Mouse (Mus musculus) left cerebral cortex, postnatal 4 days (tissue): ENCODE data around the gene Gm128. TPM values are rescaled to one million over a fixed set of nuclear protein-coding genes. Genes with fewer than 3 reads are reported as not detected.
"Not testable (repeated sequence)": the region's sequence is repeated elsewhere in the genome, so short reads cannot be mapped to it uniquely, and the experiment has no call there.

Experiments
- DNase-seq: peaks from one replicate; pipeline ENCODE4 v3.0.0-alpha.2; 2022
- intact Hi-C: fragments of 180-260 bp; cut with DNase I; formaldehyde crosslinking; loops from one replicate; pipeline ENCODE4 v1.15.1; 2025
- total RNA-seq, 2 experiments: library from RNA; stranded (reverse); gene quantifications; 2 replicates each; pipeline ENCODE4 v1.2.3; 2021

Gm128 gene
- total RNA-seq, 2 experiments from 2014 or later: not detected

DNA sequence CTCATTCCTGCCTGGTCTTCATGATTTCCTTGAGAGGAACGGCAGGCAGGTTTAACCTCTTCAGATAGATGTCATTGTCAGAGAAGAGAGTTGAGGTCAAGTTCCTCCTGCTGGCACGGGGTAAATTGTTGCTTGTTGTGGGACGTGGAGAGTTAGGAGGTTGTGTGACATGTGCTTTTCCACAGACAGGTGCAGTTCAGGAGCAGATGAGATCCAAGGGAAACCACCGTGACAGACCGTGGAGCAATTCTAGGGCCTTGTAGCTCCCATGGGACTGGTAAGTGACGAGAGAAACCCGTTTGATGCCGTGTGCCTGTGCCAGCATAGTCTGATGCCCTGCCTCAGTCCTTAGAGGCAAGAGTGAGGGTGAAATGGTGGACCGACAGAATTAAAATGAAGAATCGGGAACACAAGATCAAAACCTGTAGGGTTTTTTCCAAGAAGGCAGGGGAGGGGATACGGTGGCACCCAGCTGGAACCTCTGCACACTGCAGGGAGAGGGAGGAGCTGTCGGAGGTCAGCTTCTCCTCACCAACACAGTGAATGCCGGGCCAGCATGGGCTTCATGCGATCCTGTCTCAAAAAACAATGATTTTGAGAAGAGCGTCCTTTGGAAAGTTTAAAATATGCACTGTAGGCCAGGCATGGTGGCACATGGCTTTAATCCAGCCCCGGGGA lies 8.0 kb downstream of the Gm128 start:
- intact Hi-C loops: no loop called here
- no peak for DNase-seq

DNA sequence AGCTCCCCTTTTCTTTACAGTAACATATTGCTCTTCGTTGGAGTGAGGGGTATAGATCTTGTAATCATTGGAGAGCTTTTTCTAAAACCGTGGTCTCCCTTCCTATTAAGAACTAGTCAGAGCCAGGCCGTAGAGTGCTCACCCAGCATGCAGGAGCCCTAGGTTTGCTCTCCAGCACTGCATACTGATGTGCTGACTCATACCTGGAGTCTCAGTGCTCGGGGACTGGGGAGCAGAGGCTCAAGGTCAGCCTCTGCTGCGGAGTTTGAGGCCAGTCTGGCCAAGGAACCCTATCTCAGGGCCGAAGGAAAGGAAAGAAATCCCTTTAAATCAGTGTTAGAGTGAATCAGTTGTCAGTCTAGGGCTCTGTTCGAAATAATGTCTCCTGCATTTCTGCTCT lies 8.6 kb downstream of the Gm128 start:
- no peak for DNase-seq
- intact Hi-C loops: no loop called here

DNA sequence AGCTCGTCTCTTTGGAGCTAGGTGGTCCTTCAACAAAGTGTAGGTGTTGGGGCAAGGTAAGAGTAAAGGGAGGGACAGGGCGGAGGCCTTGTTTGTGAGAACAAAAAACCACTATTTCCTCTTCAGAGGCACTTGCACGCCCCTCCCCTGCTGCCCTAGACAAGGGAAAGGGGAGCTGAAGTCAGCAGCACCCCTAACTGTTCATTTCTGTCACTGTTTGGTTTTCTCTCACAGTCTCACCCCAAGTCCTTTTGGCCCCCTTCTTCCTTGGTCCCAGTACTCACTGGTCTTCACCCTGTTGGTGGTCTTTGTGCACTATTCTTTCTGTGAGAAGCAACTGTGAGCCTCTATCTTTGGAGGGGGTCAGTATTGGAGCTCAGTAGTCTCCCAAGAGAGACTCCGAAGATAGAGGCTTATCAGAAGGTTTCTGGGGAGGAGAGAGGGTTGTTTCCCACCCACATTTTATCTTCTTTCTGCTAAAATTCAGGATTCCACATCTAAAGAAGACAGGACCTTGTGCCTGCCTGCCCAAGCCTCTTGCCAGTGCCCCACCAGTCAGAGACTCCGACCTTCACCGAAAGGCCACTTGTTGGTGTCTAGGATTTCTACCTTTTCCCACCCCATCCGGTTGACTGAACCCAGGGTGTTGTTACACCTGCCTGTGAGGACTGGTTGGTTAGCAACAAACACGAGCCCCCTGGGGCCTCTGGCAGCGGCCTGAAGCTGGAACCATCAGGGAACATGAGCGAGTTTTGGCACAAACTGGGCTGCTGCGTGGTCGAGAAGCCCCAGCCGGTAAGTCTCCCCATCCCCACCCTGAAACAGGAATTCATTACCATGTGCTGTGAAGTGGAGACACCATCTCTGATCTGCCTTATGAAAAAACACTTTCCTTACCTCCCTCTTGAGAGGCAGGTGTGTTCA lies 9.8 kb downstream of the Gm128 start, which contains the start of gene Mllt11:
Mllt11 (minus strand) TSS at position 874 of the 924 bp plus-strand sequence.
- intact Hi-C loops: no loop called here
- DNase-seq: no peak

DNA sequence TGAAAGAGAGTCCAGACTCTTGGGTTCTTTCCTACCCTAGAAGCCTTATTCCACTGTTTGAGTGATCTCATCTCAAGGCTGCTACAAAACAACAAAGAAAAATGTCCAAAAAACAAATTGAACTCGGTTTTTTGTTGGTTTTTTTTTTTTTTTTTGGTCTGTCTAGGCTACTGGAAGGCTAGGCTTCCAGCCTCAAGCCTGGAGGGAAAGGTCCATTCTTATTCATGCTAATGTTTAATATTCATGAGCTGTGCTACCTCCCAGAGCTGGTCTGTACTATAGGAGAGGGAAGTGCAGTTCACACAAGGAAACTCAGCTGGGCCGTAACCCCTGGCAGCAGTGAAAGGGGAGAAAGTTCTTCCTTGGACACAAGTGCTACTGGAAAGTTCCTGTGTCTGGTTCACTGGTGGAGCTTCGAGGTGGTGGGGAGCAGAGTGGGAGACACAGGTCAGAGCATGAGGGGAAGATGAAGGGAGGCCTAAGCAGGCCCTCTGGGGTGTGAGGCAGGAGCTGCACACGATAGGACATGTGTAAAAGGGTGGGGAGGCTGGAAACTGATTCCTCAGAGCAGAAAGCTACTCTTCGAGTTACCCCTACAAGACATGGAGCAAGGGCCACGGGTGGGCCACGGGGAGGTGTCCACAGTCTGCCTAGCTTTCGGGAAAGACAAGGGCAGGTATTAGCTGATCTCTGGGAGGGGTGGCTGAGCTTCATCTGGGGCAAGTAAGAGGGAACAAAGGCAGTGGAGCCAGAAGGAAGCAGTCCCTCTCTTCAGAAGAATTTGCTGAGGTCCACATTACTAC lies 10.7 kb downstream of the Gm128 start:
- DNase-seq: no peak
- intact Hi-C loops: no loop called here

DNA sequence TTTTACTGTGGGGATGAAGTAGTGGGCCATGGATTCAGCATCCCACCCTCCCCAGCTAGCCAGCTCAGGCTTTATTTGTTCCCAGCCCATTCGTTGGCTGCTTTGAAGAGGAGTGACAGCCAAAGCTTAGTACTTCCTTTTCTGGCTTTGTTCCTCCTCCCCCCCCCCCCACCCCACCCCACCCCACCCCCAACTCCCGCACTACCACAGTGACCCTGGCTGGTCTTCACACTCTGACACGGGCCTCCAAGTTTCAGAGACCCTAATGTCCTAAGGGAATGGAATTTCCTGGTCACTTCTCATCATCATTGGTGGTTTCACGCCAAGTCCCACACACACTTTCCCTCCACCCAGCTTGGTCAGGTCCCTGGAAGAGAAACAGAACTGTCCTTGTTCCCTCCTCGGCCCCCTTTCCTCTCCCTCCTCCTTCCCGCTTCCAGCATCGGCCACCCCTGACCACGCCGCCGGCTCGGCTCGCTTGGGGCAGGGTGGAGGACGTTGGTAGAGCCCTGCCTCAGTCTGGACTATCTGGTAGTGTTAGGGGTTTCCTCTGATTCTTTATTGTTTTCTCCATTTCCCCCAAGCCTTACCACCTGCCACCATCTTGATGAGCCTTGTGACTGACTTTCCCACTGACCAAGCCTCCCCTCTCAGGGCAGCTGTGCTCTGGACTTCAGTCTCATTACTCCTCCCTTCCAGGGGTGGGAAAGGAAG lies 11.5 kb downstream of the Gm128 start:
- peak; percentile 55 for DNase-seq
- intact Hi-C loops: loop anchor here (5.0 kb wide), 1 partner anchor 52 kb away; the partner anchor contains the start of genes Mindy1 and Prune1

DNA sequence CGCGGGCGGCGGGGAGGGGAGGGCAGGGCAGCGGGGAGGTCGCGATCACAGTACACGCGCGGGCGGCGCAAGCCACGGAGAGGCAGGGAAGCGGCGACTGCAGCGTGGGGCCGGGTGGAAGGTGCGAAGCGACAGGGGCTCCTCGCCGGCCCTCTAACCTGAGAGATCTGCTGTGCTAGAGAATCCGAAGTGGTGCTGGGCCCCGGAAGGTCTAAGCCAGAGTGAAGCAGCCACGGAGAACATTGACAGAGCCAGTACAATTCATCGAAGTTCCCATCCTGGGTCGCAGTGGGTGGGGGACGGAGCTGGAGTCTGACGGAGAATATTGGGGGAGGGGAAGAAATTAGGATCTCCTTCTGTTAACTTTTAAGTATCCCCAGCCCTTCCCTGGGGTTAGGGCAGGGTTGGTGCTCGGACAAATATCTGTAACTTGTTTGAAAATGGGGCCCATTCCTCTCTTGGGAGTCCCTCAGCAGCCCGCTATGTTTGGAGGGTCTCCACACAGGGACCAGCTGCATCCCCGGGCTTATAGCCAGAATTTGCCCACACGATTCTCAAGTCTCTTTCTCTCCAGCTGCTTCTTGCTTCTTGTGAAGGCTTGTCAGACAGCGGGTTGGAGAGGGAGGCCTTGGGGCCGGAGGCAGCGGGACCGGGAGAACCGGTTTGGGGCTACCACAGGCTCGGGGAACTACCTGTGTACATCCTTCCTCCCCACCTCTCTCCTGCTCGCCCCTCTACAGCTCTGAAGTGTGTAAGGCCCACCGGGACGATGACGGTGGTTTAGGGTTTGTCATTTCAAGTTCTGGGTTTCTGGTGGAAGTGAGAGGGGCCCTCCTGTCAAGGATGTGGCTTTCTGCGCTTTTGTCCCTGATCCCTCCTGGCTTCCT lies 12.3 kb downstream of the Gm128 start:
- peak; percentile 79 for DNase-seq
- intact Hi-C loops: loop anchor here (5.0 kb wide), 1 partner anchor 53 kb away; the partner anchor contains the start of genes Mindy1 and Prune1

DNA sequence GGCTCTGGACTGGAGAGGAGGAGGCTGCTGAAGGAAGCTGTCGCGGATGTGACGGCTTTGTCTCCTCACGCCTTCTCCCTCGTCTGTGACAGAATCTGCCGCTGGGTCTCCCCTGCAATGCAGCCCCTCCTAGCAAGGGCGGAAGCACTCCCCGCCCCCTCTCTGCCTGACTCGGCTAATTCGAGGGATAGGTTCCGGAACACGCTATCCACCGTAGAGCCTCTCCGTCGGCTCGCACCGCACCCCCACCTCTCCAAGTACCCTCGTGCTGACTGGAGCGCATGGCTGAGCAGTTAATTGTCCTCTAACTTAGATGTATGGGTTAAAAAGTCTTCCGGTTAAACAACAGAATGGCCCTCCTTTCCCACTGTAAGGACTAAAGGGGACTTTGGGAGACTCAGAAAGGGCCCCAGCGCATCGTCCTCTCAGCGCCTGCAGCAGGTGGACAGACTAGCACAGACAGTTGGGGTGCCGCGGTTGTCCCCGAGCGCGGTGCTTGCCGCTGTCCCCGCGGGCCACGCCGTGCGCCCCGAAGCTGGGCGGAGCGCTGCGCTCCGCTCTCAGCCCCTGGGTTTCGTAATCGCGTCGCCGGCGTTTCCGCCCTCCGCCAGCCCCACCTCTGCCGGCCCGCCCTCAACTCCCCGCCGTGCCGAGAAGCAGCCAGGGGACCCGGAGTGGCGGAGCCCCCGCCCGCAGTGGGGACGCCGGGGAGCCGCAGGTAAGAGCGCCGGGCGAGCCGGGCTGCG lies 13.1 kb downstream of the Gm128 start, which contains the start of gene Cdc42se1:
Cdc42se1 (plus strand) TSS at position 585 of the 746 bp plus-strand sequence.
- intact Hi-C loops: loop anchor here (5.0 kb wide), 1 partner anchor 54 kb away; the partner anchor contains the start of genes Mindy1 and Prune1
- DNase-seq: peak; percentile 92

DNA sequence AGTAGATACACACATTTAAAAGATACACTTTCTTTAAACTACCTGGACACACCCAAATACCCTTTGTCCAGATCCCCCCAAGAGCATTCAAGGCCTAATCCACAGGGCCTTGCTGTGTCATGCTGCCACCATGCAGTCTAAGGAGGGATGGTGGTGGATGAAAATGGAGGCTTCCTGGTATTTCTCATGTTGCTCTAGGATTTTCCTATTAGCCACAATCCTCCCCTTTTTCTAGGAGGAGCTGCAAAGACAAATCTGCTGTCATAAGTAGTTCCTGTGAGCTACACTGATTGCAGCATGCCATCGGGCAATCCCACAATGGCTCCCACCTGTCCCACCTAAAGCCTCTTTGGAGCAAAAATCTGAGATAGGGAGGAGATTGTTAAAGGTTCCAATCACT lies 14.2 kb downstream of the Gm128 start:
- intact Hi-C loops: loop anchor here (5.0 kb wide), 1 partner anchor 55 kb away; the partner anchor contains the start of genes Mindy1 and Prune1
- no peak for DNase-seq

DNA sequence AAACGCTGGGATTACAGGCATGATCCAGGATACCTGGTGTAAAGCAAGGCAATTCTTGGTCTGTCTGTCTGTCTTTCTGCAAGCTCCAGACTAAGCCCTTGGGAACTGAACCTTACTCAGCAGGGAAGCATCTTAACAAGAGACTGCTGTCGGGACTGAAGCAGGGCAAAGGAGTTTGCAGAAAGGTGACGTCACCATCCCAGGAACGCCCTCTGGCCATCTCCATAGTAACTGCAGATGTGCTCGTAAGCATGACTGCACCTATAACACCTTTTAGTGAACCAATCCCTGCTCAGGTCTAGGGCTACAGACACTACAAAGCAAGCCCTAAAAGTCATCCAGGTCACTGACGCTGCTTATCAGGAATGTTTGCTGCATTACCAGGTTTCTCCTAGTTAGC lies 17.1 kb downstream of the Gm128 start:
- intact Hi-C loops: no loop called here
- DNase-seq: no peak

DNA sequence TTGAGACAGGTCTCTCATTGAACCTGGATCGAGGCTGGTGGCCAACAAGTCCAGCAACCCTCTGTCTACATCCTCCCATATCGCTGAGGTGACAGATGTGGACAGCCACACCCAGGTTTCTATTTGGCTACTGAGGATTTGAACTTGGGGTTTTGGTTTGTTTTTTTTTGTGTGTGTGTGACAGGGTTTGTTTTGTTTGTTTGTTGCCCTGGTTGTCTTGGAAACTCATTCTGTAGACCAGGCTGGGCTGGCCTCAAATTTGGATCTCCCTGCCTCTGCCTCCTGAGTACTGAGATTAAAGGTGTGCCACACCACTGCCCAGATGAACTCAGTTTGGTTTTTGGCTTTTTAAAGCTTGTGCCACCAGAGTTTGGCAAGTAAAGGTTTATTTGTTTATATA lies 18.4 kb downstream of the Gm128 start:
- intact Hi-C loops: no loop called here

DNA sequence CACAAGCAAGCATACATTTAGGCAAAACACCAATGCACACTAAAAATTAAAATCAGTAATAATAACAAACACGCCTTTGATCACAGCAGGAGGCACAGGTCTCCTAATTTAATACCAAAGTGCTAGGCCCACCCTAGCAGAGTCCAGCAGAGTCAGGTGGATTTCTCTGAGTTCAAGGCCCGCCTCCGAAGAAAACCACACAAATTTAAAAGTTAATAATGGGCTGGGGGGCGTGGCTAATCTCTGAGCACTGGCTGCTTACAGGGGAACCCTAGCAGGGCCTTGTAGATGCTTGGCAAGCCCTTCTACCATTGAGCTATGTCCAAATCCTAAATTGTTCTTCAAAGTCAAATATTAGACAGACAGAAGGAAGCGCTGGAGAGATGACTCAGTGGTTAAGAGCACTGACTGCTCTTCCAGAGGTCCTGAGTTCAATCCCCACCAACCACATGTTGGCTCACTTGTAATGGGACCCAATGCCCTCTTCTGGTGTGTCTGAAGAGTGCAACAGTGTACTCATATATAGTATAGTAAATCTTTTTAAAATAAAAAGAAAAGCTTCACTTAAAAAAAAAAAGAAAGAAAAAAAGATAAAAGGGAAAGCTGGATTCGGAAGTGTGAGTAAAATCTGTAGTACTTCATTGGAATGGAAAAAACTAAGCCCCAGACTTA lies 22.8 kb downstream of the Gm128 start:
- intact Hi-C loops: no loop called here
- DNase-seq: no peak

More for the DNA sequence above, 18.4 kb downstream of the Gm128 start:
- DNase-seq: no peak

DNA sequence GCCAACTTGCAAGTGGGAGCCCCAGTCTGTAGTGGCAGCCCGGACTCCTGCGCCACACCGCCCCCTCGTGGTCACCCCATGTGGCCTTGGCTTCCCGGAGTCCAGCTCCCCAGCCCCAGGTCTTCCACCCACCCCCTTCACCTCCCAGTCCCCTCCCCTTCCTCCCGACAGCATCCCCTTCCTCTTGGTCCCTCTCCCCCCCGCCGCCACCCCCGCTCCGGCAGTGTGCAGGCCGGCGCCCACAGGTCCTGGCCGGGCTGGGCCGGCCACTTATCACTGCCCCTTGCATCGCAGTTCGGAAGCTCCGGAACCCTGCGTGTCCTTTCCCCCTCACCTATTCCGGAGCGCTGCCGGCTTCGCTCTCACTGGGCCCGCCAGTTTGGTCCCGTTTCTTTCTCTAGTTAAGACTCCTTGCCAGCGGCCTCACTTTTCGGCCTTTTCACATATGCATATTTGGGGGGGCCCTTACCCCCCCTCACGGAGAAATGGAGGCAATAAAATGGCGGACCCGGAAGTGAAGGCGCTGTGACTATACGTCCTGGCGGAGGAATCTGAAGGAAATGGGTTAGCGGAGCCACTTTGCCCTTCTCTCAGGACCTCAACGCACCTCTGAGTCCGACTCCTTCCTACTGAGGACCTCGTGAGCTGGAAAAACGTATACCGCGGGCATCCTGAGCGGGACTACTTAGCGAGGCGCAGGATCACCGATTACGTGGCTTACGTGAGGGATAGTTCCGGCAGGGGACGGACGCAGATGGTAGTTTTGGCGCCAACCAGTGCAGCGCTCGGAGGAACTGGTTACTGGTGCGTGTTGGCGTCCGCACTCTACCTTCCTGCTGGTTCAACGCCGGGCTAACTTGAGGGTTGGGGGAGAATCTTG lies 23.9 kb downstream of the Gm128 start, which contains the start of gene Gabpb2:
Gabpb2 (minus strand) TSS at position 662 of the 880 bp plus-strand sequence.
- intact Hi-C loops: loop anchor here (2.0 kb wide), 1 partner anchor 75 kb away; the partner anchor contains the start of gene Tnfaip8l2
- DNase-seq: peak; percentile 96

DNA sequence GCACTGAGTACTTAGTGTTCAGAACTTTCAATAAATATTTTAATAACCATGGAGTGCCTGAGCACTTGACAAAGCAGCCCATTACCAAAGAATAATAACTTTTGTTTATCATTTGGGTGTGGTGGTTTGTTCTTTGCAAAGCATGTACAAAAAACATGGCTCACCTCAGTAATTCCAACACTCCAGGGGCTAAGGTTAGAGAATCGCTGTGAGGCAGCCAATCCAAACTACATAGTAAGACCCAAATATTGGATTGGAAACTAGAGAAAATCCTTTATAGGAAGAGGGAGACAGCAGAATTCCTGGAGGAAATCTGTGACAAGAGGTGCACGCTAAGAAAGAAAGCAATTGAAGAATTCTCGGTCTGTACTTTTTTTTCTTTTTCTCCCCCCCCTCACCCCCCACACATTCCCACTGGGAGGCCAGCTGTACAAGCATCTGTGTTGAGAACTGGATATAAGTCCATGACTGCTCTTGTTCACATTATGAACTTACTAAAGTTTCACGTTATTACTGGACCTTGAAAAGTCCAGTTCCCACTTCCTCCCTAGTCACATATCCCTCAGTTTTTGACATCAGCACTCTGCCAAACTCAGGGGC lies 24.6 kb downstream of the Gm128 start:
- intact Hi-C loops: loop anchor here (2.0 kb wide), 1 partner anchor 74 kb away; the partner anchor contains the start of gene Tnfaip8l2
- DNase-seq: no peak

DNA sequence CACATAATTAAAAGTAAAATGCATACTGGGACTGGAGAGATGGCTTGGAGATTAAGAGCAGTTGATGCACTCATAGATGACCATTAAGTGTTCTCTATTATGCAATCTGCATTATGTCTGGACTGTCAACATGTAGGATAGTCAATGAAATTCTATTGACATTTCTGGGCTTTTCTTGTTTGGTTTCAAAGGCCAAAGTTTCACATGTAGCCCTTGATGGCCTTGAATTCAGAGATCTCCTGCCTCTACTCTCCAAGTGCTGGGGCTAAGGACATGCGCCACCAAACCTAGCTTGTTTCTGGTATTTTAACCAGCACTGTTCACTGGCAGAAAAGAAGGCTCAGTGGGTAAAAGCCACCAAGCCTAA lies 27.8 kb downstream of the Gm128 start:
- DNase-seq: no peak
- intact Hi-C loops: no loop called here

DNA sequence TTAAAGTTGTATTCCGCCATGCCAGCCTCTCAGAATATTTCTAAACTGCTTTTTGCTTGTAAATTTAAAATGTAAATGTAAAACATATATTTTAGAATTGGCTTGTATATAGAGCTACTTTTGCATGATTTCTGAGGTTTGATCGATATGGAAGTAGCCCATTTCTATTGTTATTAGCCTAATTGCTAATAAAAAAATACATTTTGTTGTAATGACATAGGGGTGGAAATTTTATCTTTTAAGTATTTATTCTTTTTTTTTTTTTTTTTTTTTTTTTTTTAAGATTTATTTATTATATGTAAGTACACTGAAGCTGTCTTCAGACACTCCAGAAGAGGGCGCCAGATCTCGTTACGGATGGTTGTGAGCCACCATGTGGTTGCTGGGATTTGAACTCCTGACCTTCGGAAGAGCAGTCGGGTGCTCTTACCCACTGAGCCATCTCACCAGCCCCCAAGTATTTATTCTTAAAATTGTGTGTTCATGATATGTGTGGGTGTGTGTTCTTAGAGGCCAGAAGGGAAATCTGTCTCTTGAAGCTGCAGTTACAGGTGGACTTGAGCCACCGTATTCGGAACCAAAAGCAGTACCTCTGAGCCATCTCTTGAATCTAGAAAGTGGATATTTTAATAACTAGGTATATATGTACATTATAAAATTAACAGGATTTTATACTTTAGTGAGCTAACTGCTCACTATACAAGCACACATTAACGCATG lies 28.3 kb downstream of the Gm128 start:
- intact Hi-C loops, DNase-seq: not testable (repeated sequence)
